Mouse (Mus musculus): Measurements from ENCODE around the gene Foxa1. TPM values are rescaled to one million over a fixed set of nuclear protein-coding genes. Genes with fewer than 3 reads are reported as not detected.

The Foxa1 gene
- 16.1 and 28.9 TPM in 2 replicates for polyA plus RNA-seq (2015; fragmentation: Nextera tagmentation; extraction: Ambion mirVana)

DNA sequence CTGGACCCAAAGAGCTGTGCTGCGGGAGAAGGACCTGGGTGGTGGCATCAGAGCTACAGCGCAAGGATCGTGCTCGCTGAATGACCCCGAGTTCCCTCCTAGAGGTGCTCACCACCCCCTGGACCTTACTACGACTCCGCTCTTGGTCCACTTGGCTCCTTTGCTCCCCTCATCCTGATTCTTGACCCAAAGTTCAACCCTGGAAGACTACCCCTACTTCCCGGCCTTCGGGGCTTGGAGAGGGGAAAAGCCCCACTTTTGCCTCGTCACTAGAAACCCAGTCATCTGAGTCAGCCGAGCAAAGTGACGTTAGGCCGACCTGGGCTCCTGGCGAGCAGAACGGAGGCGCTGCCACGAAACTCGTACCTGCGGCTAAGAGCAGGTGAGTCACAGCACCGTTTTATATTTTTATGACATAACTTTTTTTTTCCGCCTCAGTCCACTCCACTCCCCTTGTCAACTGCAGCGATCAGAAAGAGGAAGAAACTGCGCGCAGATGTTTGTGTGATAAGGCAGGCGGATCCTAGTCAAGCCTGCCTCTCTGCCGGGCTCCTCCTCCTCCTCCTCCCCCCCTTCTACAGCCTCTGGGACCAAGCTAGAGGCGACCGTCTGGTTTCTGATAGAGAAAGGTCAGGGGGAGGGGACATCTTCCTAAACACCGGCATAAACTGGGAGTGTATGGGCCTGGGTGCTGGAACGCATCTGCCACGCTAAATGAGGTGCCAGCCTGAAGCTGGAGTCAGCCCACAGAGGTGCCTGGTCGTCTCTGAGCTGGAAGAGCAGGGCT lies at the start of gene Foxa1:
Gene Foxa1, minus strand, starts transcription at position 502 of the 787 bp plus-strand sequence.
- peak within 1 kb of the TSS; percentile 52 for H3K4me3 ChIP-seq (ENCODE audit: low read depth, low read length)
- peaks cover 8% of the 10 kb centered on the region for H3K27me3 ChIP-seq (ENCODE audit: control insufficient read depth, insufficient read depth, low read length)
- TF ChIP-seq CTCF (IDR thresholded peaks at IDR 0.05; ENCODE audit: low read depth) (no peak), EP300 (optimal IDR thresholded peaks at IDR 0.05) (no peak)
- H3K4me2 ChIP-seq (replicated peaks; ENCODE audit: low read depth) = peak within 1 kb of the TSS; percentile 57
- no peaks in the 10 kb centered on the region for H3K9me3 ChIP-seq (ENCODE audit: control insufficient read depth, low read length)
- H3K4me1 ChIP-seq (replicated peaks; ENCODE audit: control insufficient read depth, insufficient read depth) = no peaks in the 10 kb centered on the region
- peak within 1 kb of the TSS; percentile 95 for H3K27ac ChIP-seq (replicated peaks)
- ATAC-seq (ENCODE audit: low FRiP score, low TSS enrichment) (peak; percentile 57), DNase-seq (ENCODE audit: low spot score) (peak; percentile 80)
- WGBS = 1% methylated on average over 32 of the region's 32 CpGs
- H3K36me3 ChIP-seq (ENCODE audit: control insufficient read depth, insufficient read depth, low read length) = no peaks in the 10 kb centered on the region; the same call in 1 of the 2 replicates
- H3K9ac ChIP-seq (ENCODE audit: low read length) = peak within 1 kb of the TSS; percentile 74

DNA sequence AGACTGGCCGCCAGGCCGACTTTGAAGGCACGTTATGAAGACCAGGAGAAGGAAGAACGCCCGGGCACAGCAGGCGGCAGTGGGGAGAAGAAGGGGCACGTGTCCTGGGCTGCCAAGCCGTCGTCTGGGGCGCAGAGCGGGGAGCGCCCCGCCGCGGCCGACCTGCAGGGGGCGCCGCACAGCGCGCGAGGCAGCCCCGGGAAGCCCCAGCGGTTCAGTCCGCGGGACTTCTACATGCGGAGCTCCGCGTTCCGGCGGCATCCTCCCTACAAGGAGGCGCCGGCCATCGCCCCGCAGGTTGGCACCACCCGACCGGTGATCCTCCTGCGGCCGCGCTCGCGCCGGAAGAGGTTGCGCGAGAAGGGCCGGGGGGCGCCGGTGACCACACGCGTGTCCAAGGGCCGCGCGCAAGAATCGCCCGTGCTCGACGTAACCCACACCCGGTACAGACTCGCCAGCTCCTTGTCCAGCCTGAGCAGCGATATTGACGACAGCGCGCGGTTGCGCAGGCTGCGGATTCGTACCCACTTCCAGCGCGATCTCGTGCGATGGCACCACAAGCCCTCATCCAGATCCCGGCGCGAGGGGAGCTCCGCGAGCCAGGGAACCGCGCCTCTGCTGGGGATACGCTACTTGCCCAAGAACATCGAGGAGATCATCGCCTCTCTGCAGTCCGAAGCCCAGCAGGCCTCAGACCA lies 29.4 kb upstream of the Foxa1 start:
- peak; percentile 87 for ATAC-seq (ENCODE audit: low FRiP score, low TSS enrichment)

DNA sequence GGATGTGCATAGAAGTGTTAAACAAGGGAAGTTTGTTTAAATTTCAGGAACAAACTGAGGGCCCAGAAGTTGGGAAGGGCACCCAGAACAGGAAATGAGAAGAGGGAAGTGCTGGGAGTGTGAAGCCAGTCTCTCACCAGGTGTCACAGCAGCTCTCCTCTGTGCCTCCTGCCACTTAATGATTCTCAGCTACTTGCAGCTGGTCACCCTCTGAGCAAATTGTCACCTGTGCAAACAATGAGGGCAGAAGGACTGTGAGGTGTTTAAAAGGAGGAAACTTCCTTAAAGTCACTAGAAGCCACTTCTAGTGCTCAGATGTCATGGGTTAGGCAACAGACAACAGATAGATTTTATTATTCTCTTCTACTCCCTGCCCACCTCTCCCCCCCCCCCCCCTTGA lies 25.7 kb upstream of the Foxa1 start:
- Histone ChIP-seq H3K36me3 (ENCODE audit: control insufficient read depth, insufficient read depth, low read length) (no peaks in the 10 kb centered on the region), H3K9ac (ENCODE audit: low read length) (no peak overlapping the region), H3K4me2 (replicated peaks; ENCODE audit: low read depth) (no peak overlapping the region), H3K27ac (replicated peaks) (no peak overlapping the region), H3K4me1 (replicated peaks; ENCODE audit: control insufficient read depth, insufficient read depth) (no peaks in the 10 kb centered on the region), H3K9me3 (ENCODE audit: control insufficient read depth, low read length) (no peaks in the 10 kb centered on the region), H3K4me3 (ENCODE audit: low read depth, low read length) (no peak overlapping the region), H3K27me3 (ENCODE audit: control insufficient read depth, insufficient read depth, low read length) (no peaks in the 10 kb centered on the region)
- DNase-seq (ENCODE audit: low spot score) (no peak), ATAC-seq (ENCODE audit: low FRiP score, low TSS enrichment) (peak; percentile 55; the same call in 1 of the 2 replicates)
- no peak for TF ChIP-seq CTCF (IDR thresholded peaks at IDR 0.05; ENCODE audit: low read depth)
- TF ChIP-seq EP300 (optimal IDR thresholded peaks at IDR 0.05) = no peak

More for the DNA sequence above, 29.4 kb upstream of the Foxa1 start:
- no peaks in the 10 kb centered on the region for H3K27me3 ChIP-seq (ENCODE audit: control insufficient read depth, insufficient read depth, low read length)
- peak overlapping the region; percentile 51 for H3K4me3 ChIP-seq (ENCODE audit: low read depth, low read length)
- no peaks in the 10 kb centered on the region for H3K9me3 ChIP-seq (ENCODE audit: control insufficient read depth, low read length)
- H3K9ac ChIP-seq (ENCODE audit: low read length) = peak overlapping the region; percentile 64
- H3K4me1 ChIP-seq (replicated peaks; ENCODE audit: control insufficient read depth, insufficient read depth) = no peaks in the 10 kb centered on the region
- TF ChIP-seq EP300 (optimal IDR thresholded peaks at IDR 0.05) (no peak), CTCF (IDR thresholded peaks at IDR 0.05; ENCODE audit: low read depth) (peak; percentile 66)
- H3K4me2 ChIP-seq (replicated peaks; ENCODE audit: low read depth) = peak overlapping the region; percentile 61
- 9% methylated on average over 72 of the region's 81 CpGs for WGBS
- peak; percentile 68 for DNase-seq (ENCODE audit: low spot score)
- no peak overlapping the region for H3K27ac ChIP-seq (replicated peaks)
- no peaks in the 10 kb centered on the region for H3K36me3 ChIP-seq (ENCODE audit: control insufficient read depth, insufficient read depth, low read length)

- ATAC-seq (ENCODE audit: low FRiP score, low TSS enrichment) (peak; percentile 27; the same call in 1 of the 2 replicates), DNase-seq (ENCODE audit: low spot score) (no peak)
- WGBS = 15% methylated on average over 9 of the region's 9 CpGs
- no peak for TF ChIP-seq EP300 (optimal IDR thresholded peaks at IDR 0.05)
- TF ChIP-seq CTCF (IDR thresholded peaks at IDR 0.05; ENCODE audit: low read depth) = no peak
- no peaks in the 10 kb centered on the region for H3K9me3 ChIP-seq (ENCODE audit: control insufficient read depth, low read length)
- H3K4me2 ChIP-seq (replicated peaks; ENCODE audit: low read depth) = no peak overlapping the region; the same call in 1 of the 2 replicates
- H3K4me3 ChIP-seq (ENCODE audit: low read depth, low read length) = no peak overlapping the region
- H3K27ac ChIP-seq (replicated peaks) = no peak overlapping the region
- no peaks in the 10 kb centered on the region for H3K4me1 ChIP-seq (replicated peaks; ENCODE audit: control insufficient read depth, insufficient read depth)
- H3K9ac ChIP-seq (ENCODE audit: low read length) = no peak overlapping the region
- H3K36me3 ChIP-seq (ENCODE audit: control insufficient read depth, insufficient read depth, low read length) = no peaks in the 10 kb centered on the region
- H3K27me3 ChIP-seq (ENCODE audit: control insufficient read depth, insufficient read depth, low read length) = no peaks in the 10 kb centered on the region
These were observed 25.1 kb upstream of the Foxa1 start for GRCm38 (mm10) chr12:57571773-57572172.

DNA sequence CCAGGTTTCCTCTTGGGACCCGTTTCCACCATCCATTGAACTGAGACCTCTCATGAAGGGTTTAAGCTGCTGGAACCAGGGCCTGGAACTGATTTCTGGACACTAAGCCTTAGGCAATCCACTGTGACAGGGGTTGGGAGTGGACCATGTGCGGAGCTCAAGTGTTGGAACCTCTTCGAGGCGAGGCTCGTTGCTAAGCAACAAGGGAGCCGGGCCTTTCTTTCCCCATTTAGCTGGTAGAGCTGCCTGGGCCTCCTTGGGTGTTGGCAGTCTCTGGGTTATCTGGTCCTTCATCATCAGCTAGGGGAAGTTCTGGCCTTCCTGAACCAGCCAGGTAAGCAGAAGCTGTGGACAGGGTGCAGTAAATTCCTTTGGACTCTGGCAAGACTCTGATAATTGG lies 17.2 kb upstream of the Foxa1 start, which contains the start of gene Ttc6:
Gene Ttc6, plus strand, starts transcription at position 205 of the 400 bp plus-strand sequence.
- TF ChIP-seq CTCF (IDR thresholded peaks at IDR 0.05; ENCODE audit: low read depth) (no peak), EP300 (optimal IDR thresholded peaks at IDR 0.05) (no peak)
- WGBS = 66% methylated on average over 6 of the region's 6 CpGs
- ATAC-seq (ENCODE audit: low FRiP score, low TSS enrichment) (no peak), DNase-seq (ENCODE audit: low spot score) (no peak)
- H3K4me1 ChIP-seq (replicated peaks; ENCODE audit: control insufficient read depth, insufficient read depth) = no peaks in the 10 kb centered on the region
- H3K27ac ChIP-seq (replicated peaks) = no peak within 1 kb of the TSS
- H3K9ac ChIP-seq (ENCODE audit: low read length) = no peak within 1 kb of the TSS
- no peaks in the 10 kb centered on the region for H3K9me3 ChIP-seq (ENCODE audit: control insufficient read depth, low read length)
- H3K36me3 ChIP-seq (ENCODE audit: control insufficient read depth, insufficient read depth, low read length) = no peaks in the 10 kb centered on the region
- no peaks in the 10 kb centered on the region for H3K27me3 ChIP-seq (ENCODE audit: control insufficient read depth, insufficient read depth, low read length)
- H3K4me3 ChIP-seq (ENCODE audit: low read depth, low read length) = no peak within 1 kb of the TSS
- no peak within 1 kb of the TSS for H3K4me2 ChIP-seq (replicated peaks; ENCODE audit: low read depth)

Data from stomach, postnatal 0 days (tissue).